Mouse (Mus musculus) embryo, embryonic 11 days (tissue): ENCODE measurements at regions not wholly inside any gene's neighbourhood (a gene's known extent, or its start where the extent isn't known, plus 50 kb on each side); places are given as distances from the start of the nearest gene placed in this dataset.

Source experiments
- DNase-seq: peaks from one replicate; pipeline ENCODE4 v3.0.0-alpha.2; 2015

DNA sequence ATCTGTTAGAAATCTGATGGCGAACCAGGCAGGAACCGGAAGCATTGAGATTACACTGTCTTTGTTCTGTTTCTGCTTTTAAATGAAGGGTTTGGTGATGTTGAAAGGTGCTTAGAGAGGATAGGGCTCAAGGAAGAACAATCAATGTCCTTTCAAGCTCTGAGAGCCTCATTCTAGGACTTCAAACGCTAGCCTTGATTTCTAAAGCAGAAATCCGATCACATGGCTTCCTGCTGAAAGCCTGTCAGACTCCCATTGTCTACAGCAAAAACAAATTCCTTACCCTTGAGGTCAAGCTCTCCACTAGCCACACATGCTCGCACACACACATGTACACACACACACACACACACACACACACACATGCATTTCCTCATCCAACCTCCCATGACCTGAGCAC is 215.3 kb upstream of the Zfp637 start:
- peak; percentile 34 for DNase-seq

DNA sequence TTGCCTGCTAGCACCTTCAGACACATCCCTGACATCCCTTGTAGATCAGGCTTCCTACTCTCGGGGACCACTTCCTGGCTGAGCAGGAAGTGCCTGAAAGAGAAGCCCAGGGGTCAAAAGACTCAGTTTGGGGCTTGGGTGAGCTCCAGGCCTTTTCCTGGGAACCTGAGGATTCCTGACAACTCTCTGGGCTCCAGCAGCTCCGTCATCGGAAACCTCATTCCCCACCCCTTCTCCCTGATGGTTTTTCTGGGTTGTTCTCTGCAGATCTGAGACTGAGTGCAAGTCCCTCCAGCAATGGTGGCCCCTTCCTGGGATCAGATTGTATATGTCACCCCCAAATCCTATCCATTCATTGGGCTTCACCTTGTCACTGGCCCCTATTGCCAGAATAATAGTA is 213.5 kb upstream of the Zfp637 start:
- no peak for DNase-seq

DNA sequence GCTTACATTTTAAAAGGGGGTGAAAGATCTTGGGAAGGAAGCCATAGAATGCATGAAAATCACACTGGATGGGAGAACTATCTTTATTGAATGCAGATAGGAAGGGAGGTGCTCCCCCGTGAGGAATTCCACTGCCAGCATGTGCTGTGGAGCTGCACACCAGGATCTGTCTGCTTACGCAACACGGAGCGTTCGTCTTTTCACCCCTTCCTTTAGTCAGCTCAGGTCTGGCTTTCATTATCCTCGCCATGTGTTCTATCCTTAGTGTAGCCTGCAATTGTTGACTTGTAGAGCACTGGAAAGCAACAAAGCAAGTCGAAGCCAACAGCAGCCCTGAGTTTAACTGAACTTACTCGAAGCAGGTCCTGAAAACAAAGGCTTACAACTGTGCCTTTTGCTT is 194.4 kb upstream of the Zfp637 start:
- peak; percentile 33 for DNase-seq

DNA sequence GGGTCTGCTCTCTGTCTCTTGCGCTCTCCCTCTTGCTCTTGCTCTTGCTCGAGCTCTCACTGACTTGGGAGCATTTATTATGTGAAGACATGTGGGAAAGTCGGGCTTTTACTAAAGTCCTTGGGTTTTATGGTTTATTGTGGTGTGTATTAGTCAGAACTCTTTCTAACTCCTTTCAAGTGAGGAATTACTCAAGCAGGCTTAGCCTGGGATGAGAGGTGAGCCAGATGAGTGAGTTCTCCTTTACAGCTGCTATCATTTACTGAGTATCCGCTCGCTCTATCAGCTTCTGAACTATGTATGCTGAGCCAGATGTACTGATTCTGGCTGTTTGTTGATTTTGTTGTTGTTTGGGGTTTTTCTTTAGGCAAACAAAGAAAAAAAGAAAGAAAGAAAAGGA is 190.4 kb upstream of the Zfp637 start:
- no peak for DNase-seq

DNA sequence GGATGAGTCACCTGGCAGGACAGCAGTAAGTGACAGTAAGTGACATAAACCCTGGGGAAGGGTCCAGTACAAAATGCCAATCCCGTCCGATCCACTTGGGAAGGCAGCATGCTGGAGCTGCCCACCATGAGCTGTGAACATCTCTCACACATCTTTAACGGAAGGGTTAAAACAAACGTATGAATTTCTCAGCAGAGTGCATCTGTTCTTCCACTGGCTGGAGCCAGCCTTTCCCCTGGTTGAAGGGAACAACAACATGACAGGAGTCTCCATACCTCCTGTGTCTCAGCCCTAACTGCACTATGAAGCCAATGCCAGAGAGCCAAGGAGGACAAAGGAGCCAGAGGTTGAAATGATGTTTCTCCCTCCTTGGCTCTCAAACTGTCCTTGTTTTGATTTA is 189.4 kb upstream of the Zfp637 start:
- no peak for DNase-seq

DNA sequence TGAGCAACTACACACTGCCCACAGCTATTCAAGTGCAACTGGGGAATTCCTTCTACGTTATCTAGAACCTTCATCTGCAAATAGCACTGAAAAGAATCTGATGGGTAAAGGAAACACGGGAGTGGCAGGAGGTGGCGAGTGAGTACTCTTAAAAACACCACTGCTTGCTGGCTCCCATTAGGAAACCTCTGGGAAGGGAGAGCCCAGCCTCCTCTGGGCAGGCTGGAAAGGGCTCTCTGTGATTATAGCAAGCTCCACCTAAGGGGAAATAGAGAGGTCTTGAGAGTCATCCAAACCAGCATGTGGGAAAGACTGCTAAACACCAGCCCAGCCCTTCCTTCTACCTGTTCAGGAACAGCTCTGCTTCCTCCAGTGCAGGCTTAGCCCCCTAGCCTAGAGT is 189.0 kb upstream of the Zfp637 start:
- no peak for DNase-seq

DNA sequence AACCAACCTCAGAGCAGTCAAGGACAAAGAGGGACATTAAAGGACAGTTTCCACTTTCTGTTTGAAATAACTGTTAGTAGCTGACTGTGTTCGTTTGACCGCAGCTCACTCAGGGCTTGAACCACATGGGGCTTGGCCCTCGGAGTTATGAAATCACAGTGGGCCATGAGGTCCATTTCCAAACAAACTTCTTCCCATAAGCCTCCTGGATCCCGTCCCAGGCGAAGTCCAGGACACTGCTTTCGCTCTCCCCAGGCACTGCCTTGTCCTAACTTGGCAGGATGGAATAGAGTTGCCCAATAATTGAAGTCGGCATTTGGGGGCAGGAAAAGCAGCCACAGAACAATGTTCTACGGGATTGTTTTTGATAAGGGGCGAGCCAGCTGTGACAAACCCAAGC is 188.1 kb upstream of the Zfp637 start:
- DNase-seq: no peak

DNA sequence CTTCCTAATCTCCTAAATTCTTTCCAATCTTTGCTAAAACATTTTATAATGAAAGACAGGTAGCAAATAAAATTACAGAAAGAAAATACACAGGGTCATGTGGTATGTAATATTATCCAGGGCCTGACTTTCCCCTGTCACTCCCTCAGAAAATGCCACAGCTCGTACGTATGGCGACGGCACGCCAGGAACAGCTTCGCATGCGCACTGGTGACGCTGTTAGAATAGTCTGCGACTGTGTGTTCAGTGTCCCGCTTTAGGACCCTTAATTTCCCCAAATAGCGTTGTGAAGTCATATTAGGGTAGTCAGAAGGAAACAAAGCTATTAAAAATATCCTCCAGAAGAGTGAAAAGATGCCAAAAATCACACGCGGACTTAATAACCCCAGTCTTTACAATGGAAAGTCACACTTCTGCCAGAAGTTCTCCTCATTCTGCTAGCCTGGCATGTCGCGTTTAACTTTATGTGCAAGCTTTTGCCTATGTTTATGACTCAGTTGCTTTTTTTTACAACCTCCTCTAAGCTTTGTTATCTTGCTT is 187.0 kb upstream of the Zfp637 start:
- no peak for DNase-seq

DNA sequence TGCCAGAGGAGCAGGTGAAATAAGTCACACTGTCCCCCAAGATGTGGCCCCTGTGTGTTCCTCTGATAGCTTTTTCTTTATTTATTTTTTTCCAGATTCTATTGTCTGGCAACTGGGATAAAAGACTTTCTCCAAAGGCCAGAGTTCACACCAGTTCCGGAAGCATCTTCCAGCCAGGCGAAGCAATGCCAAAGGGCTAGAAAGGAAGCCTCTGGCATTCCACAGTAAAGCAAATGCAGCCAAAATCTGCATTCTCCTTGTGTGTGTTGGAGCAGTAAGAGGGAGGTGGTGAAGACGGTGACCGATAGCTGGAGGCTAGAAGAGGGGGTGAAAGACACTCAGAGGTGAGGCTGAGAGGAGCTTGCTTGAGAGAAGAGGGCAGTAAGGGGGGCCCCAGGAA is 185.0 kb upstream of the Zfp637 start:
- no peak for DNase-seq

DNA sequence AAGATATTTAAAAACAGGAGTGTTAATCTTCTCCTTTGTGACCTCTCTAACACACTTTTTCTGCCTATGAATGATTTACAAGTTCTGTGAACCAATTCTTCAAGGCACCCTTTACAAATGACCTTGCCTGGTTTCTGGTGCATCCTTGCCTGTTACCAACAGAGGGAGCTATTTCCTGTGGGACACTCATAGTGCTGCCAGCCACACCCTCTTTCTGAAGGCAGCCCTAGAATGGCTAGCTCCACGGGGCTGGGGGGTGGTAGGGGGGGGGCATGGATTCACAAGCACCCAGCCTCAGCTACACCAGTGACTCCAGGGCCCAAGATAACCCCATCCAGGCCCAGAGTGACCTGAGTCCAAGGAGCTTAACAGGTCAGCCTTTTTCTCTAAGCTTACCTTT is 180.4 kb upstream of the Zfp637 start:
- DNase-seq: peak; percentile 61

DNA sequence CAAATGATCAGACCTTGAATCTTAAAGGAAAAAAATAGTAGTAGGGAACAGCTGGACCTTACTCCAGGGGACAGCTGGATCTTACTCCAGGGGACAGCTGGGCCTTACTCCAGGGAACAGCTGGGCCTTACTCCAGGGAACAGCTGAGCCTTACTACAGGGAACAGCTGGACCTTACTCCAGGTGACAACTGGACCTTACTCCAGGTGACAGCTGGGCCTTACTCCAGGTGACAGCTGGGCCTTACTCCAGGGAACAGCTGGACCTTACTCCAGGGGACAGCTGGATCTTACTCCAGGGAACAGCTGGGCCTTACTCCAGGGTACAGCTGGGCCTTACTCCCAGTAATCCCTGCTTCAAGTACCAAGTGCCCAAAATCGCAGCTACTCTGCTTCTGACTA is 178.3 kb upstream of the Zfp637 start:
- no peak for DNase-seq

DNA sequence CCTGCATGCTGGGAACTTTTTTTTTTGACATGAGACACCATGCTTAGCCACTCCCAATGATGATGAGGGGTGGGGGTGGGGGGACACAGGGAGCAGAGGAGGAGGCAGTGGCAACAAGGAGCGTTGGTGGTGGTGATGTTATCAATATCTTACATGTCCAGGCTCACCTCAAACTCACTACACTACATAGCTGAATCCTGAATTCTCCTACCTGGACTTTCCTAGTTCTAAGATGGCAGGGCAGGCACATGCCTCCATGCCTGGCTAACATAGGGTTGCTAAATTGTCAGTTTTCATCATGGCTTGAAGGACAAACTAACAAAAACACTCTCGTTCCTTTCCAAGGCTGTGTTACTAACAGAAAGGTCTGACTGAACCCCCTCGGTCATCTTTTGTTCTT is 170.6 kb upstream of the Zfp637 start:
- DNase-seq: no peak

DNA sequence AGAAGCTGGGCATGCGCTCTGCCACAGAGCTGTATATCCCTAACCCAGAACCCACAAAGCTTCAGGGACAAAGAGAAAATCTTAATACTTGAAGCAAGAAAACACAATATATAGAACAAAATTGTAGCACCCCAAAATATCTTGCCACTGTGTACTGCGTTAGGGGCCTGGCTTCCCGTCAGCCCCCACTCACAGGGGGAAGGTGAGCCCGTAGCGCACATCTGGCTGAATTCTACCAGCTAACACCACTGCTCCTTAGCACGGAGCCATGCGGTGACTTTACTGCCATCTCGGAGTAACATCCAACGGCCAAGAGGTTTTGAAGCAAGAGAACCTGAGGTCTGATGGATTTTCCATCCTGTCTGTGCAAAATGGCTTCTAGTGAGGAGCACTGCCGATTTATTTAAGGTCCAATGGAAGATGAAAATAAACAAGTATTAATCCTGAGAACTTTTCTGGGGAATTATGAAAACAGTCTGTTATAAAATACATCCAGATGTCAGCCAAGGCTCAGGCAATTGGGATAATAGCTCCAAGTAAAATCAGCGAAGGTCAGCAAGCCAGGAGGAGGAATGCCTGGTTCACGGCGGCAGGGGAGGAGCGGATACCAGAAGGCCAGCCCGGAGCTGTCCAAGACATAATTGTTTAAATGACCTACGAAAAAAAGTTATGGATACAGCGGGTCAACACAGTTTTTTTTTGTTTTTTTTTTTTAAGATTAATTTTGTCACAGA is 170.0 kb upstream of the Zfp637 start:
- DNase-seq: peak; percentile 69

DNA sequence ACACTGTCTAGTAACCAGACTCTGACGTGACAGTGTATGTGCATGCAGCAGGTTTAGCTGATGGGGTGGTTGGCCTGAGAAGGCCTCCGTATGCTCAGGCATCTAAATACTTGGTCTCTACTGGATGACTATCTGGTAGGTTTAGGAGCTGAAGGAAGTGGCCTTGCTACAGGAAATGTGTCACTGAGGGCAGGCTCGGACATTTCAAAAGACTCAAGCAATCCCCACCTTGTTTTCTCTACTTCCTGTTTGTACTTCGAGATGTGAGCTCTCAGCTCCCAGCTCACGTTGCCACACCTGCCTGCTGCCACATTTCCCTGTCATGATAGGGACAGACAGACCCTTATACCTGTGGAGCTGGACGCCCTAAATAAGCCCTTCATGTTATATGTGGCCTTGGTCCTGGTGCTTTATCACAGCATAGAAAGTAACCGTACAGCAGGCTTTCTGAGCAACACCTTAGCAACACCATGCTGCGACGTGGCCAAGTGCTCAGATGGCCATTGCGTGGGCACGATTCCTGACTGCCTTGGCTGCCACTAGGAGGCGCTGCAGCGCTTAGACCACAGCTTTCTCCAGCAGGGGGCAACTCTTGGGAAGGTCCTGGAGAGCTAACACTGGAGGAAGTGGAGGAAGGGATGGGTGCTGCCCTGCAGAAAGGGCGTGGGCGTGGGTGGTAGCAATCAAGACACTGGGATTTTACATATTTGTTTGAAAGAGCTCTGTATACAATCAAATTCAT is 165.8 kb upstream of the Zfp637 start:
- DNase-seq: peak; percentile 77

DNA sequence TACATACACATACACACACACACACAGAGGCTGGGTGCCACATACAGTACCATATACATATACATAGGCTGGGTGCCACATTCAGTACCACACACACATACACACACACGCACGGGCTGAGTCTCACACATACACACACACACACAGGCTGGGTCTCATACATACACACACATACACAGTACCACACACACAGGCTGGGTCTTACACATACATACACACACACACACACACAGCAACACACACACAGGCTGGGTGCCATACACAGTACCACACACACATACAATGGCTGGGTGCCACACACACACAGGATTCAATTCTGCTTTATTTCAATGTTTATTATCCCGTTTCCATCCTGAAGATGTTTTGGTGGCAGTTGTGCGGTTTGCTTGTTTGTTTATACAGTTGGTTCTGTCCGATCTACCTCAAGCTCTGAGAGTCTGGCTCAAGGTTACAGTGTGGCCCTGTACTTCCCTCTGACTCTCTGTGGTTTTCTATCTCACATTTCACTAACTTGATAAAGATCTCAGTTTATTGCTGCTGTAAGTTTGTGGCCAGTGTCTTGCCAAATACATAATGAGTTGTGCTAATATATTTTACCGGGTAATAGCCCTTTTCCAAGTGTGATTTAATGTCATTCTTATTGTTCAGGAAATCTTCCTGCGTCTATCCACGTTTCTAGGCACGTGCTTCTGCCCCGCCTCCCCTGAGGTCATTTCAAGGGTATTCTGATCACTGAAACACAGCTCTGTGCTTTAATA is 164.7 kb upstream of the Zfp637 start:
- DNase-seq: no peak

DNA sequence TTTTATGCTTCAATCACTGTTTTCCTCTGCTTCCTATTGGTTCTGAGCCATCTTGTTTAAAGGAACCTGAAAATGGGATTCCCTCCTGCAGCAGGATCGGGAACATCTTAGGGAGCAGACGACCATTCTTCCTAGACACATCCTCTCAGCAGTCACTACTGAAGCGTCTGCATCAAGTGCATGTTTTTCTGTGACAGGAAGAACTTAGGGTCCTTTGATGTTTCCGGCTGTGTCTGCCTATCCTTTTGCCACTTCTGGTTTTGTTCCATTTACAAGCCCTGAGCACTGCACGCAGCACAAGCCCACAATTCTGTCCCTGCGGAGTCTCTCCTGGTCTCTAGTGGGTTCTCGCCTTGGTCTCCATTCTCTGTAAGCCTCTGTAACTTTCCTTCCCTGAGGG is 163.9 kb upstream of the Zfp637 start:
- no peak for DNase-seq

DNA sequence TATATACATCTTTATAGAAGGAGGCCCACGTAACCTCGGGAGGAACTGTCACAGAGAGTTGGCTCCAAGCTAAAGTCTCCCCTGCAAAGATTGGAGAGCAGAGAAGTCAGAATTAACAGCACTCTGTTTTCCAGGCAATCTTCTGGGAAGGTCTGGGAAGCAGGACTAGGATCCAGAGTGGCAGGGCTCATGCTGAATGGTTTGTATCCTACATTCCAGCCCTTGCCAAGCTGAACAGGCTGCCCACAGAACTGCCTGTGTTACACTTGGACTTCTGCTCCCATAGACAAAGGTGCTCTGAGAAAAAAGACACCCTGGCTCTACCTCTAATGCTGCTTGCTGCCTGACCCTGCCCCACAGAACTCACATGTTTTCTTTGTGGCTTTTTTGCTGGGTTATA is 163.2 kb upstream of the Zfp637 start:
- DNase-seq: no peak

DNA sequence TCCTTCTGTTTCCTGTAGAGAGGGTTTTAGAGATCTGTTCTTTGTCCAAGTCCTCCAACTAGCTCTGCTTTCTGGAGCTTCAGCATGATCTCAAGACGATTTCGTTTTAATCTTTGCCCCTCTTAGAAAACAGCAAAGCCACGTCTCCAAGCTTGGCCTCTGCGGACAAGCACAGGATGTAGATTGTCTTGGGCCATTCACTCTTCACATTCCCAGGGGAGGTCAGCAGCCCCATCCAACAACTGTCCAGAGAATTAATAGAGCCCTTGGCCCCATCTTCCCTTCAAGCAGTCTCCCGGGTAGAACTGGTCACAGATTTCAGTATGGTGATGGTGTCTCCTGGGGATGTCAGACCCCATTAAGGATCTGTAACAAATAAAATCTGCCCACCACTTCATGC is 162.7 kb upstream of the Zfp637 start:
- no peak for DNase-seq

DNA sequence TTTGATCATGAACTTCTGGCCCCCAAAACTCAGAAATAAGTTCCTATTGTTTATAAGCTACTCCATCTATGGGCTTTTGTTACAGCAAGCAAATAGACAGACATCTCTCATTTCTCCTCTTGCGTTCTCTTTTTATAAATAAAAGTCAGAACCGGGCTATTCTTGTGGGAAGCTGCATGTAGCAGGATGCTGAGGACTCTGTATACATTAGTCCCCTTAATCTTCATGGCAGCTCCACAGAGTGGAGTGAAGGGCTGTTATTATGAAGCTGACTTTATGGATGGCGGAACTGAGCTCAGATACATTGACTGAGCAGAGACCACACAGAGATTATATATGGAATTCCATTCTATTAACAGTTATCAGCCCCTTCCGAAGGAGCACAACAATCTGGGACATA is 162.1 kb upstream of the Zfp637 start:
- no peak for DNase-seq

DNA sequence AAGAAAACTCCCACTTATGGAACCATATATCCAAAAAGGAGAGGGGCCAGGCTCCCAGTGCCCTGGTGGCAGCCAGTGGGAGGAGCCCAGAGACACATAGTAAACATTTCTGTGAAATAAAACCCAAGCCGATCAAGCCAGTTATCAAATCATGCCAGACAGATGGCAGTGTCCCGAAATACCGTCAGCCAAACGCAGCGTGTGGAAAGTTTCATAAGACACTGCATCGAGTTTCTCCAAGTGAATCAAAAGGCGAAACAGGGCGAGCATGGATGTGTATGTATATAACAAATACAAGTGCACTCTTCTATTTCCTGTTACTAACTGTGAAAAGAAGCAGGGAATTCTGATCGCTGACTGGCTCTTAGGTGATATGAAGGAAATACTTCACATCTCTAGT is 154.8 kb upstream of the Zfp637 start:
- DNase-seq: no peak

DNA sequence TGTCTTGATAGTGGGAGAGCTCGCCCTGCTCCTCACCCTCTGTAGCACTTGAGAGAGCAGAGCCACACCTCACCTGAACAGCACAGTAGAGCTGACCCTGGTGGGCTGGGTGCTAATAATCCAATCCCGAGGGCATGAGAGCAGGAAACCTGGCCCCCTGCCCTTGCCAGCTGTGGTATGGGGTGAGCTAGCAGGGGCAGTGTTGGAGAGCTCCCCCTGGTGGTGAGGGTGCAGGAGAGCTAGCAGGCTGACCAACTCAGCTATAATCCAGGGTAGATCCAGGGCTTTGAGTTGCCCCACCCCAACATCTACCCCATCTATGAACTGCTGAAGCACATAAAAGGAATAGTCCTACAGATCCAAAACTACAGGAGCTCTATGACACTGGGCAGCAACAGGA is 153.9 kb upstream of the Zfp637 start:
- DNase-seq: no peak

DNA sequence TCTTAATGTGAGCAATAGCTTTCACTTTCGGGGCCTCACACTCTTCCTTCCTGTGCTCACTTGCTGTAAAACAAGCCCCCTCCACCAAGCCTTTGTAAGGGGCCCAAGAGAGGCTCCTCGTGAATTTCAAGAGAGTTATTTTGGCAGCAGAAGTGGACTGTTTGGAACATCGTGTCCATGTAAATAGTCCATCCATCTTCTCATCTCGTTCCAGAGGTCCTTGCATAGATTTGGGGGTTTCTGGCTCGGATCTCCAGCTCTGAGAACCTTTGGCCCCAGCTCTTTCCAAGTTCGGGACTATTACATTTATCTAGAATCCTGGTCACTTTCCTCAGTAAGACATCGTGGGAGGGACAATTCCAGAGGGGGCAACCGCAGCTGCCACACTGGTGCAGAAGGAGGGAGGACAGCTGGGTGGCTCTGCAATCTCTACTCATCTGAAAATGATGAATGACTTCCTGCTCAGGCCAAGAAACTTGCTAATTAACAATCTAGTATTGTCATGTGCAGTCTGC is 152.3 kb upstream of the Zfp637 start:
- DNase-seq: no peak

DNA sequence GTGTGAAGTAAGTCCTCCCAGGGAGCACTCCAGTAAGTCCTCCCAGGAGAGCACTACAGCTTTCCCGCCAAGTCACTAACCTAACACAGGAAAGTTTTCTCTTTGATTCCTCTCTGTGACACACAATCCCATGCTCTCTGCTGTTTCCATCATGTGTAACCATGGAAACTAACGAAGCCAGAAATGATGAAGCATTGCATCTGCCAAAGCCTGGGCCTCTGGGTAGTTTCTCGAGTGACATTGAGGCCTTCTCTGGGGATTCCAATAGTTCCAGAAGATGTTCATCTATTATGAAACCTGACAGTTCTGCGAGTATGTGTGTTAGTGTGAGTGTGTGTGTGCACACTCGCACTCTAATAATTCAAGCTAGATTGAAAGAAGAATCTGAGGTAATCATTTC is 140.7 kb upstream of the Zfp637 start:
- DNase-seq: no peak

DNA sequence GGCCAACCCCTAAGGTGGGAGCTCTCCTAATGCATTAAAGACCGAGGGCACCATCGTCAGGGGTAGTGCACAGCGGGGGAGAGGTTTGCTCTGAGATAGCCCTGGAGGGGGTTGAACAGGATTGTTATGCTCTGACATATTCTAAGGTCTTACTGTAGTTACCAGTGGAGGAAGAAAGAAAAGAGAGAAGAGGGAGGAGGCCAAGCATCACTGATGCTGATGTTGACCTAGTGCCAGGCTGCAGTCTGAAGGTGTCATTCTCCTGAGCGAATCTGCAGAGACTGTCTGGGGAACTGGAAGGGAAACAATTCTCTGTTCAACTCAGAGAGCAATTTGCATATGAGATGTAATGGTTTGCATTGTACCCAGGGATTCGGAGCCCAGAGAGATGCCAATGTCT is 139.4 kb upstream of the Zfp637 start:
- DNase-seq: no peak
